Mouse (Mus musculus) olfactory bulb, adult 2 months (tissue): ENCODE measurements around the gene Olfr1151. TPM values are rescaled to one million over a fixed set of nuclear protein-coding genes. Genes with fewer than 3 reads are reported as not detected.

Experiments
- H3K27ac ChIP-seq: fragments of 200-500 bp; 2 replicates; pipeline ENCODE4 v1.5.1; 2012; ENCODE audit warnings: low read depth, low read length; ENCODE audit not compliant: insufficient read depth
- H3K4me1 ChIP-seq: fragments of 200-500 bp; 2 replicates; pipeline ENCODE4 v1.6.1; 2012; ENCODE audit warnings: low read length; ENCODE audit not compliant: control insufficient read depth, insufficient read depth
- H3K4me3 ChIP-seq: fragments of 200-500 bp; 2 replicates; pipeline ENCODE4 v1.5.1; 2012; ENCODE audit warnings: mild to moderate bottlenecking, low read depth, low read length, moderate library complexity; ENCODE audit not compliant: insufficient read depth
- CTCF ChIP-seq: fragments of 200-500 bp; IDR thresholded peaks from 2 replicates; pipeline ENCODE4 v1.5.1; 2012; ENCODE audit warnings: low read depth, mild to moderate bottlenecking, low read length, moderate library complexity; ENCODE audit not compliant: insufficient read depth
- POLR2A ChIP-seq: fragments of 200-500 bp; IDR thresholded peaks from 2 replicates; pipeline ENCODE4 v1.6.1; 2012; ENCODE audit warnings: mild to moderate bottlenecking, low read depth, low read length, moderate library complexity; ENCODE audit not compliant: insufficient read depth
- WGBS: fragments of 180-500 bp; shearing (Covaris S2); methylation state at CpG from one replicate; pipeline ENCODE4 v1.1.7; 2018; 5-methylcytosine and 5-hydroxymethylcytosine counted together
- polyA plus RNA-seq: library from polyadenylated mRNA; stranded (reverse); fragments of >200 nt; gene quantifications from 2 replicates; pipeline ENCODE4 v1.2.4, GENCODE M21; 2012; ENCODE audit warnings: low replicate concordance; ENCODE audit not compliant: missing spikeins, insufficient read depth, insufficient read length

Olfr1151 gene
- not detected in 2 replicates for polyA plus RNA-seq

DNA sequence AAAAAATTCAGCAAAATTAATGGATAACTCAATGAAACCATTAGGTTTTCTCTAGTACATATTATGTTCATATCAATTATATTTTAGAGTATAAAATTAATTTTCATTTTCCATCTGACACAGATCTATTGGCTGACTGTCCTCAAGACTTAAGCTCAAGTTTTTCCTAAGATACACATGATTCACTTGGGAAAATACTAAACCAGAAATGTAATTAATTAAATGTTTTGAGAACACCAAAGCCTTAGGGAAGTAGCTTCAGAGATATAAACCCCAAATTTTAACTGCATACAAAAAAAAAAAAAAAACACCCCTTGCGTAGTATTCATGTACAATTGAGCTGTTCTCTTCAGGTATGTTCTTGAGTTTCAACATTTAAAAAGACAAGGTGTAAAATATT lies at the start of gene Olfr1151:
Gene Olfr1151, plus strand, starts transcription at position 301 of the 400 bp plus-strand sequence.
- no peak for TF ChIP-seq POLR2A
- no peak for TF ChIP-seq CTCF
- H3K4me1 ChIP-seq, result no peaks in the 10 kb centered on the region
- no peak within 1 kb of the TSS for H3K27ac ChIP-seq
- WGBS, result 88% methylated on average over 1 of the region's 1 CpGs
- no peak within 1 kb of the TSS for H3K4me3 ChIP-seq

DNA sequence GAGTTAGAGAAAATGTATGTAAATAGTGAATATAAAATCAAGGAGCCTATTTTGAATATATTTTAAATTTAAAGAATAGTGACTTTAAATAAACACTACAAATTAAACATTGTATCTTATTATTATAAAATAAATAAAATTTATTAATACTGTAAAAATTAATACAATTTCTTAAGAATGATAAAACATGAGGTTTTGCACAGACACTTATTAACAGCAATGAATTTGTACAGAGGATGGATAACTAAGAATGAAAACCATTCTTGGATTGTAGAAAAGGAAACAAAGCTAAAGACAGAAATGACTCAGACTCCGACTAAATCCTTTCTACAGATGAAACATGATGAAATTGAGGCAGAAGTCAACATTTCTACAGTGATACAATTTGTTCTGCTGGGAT lies 46.1 kb upstream of the Olfr1151 start, which contains the start of gene Olfr1145:
Gene Olfr1145, plus strand, starts transcription at position 301 of the 400 bp plus-strand sequence.
- 93% methylated on average over 1 of the region's 1 CpGs for WGBS
- no peak within 1 kb of the TSS for H3K27ac ChIP-seq
- TF ChIP-seq POLR2A, result no peak
- TF ChIP-seq CTCF, result no peak
- H3K4me1 ChIP-seq, result no peaks in the 10 kb centered on the region
- no peak within 1 kb of the TSS for H3K4me3 ChIP-seq

DNA sequence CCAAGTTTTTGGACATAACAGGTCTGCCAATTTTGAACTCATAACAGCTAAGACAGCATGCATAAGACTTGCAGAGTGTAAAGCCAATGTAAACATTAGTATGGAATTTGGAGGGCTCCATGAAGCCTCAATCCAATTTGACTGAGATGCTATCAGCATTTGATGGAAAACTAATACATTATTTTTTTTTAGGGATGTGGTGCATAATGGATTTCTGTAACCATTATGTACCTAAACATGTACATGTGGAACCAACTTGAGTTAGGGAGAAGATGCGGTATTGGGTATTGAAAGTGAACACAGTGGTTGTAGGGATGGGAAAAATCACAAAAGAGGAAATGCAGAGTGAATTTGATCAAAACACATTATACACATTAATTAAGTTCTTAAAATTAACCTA lies 25.4 kb upstream of the Olfr1151 start, which contains the start of gene Olfr1148:
Gene Olfr1148, plus strand, starts transcription at position 301 of the 400 bp plus-strand sequence.
- Histone ChIP-seq H3K4me3 (no peak within 1 kb of the TSS), H3K4me1 (no peaks in the 10 kb centered on the region), H3K27ac (no peak within 1 kb of the TSS)
- no peak for TF ChIP-seq CTCF
- TF ChIP-seq POLR2A, result no peak
- WGBS, result 97% methylated on average over 1 of the region's 1 CpGs

DNA sequence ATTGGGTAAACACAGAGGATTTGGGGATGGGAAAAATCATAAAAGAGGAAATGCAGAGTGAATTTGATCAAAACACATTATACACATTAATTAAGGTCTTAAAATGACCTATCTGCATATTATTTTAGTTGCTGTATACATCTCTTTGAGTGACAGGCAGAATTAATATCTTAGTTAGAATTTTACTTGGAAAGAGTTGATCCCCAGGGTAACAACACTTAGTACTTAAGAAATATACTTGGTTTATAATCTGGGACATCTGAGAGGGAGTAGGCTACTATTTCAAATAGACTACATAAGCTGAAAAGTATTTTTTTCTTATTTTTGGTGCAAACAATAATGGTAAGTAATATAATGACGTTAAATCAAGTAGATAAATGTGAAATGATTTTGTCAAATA lies 12.0 kb upstream of the Olfr1151 start, which contains the start of gene Olfr1150-ps1:
Gene Olfr1150-ps1, plus strand, starts transcription at position 301 of the 400 bp plus-strand sequence.
- TF ChIP-seq POLR2A (no peak), CTCF (no peak)
- no peaks in the 10 kb centered on the region for H3K4me1 ChIP-seq
- WGBS, result 88% methylated on average over 1 of the region's 1 CpGs
- H3K4me3 ChIP-seq, result no peak within 1 kb of the TSS
- H3K27ac ChIP-seq, result no peak within 1 kb of the TSS

DNA sequence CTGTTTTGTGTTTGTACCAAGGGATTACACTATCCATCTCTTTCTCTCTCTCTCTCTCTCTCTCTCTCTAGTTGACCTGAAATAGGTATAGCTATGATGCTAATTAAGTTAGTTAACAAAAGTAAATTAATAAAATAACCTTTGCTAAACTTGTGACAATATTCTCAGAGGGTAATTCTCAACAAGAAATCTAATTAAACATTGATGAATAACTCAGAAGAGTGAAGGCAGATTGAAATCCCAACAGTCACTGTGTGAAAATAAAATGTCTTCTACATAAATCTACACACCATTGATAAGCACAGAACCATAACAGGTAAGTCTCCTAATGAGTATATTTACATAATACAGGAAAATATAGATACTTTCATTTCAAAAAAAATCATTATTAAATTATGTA lies 10.5 kb downstream of the Olfr1151 start, which contains the start of gene Olfr1152:
Gene Olfr1152, plus strand, starts transcription at position 301 of the 400 bp plus-strand sequence.
- no peaks in the 10 kb centered on the region for H3K4me1 ChIP-seq
- no peak for TF ChIP-seq POLR2A
- no peak for TF ChIP-seq CTCF
- no peak within 1 kb of the TSS for H3K4me3 ChIP-seq
- H3K27ac ChIP-seq, result no peak within 1 kb of the TSS

DNA sequence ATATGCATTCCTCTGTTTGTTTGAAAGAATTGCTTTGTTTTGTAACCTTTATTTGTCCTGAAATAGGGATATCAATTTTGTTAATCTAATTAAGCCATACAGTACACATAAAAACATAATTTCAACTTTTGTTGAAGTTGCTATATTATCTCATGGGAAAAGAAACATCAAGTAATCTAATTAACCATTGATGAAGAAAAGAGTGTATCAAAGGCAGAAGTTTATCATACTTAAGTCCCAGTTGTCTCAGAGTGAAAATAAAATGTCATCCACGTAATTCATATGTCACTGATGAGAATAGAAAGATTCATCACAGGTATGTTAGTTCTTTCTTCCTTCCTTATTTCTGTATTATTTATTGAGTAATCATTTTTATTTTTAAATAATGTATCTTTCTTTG lies 39.0 kb downstream of the Olfr1151 start, which contains the start of gene Olfr1153:
Gene Olfr1153, plus strand, starts transcription at position 301 of the 400 bp plus-strand sequence.
- WGBS, result 53% methylated on average over 1 of the region's 1 CpGs
- no peak within 1 kb of the TSS for H3K4me3 ChIP-seq

DNA sequence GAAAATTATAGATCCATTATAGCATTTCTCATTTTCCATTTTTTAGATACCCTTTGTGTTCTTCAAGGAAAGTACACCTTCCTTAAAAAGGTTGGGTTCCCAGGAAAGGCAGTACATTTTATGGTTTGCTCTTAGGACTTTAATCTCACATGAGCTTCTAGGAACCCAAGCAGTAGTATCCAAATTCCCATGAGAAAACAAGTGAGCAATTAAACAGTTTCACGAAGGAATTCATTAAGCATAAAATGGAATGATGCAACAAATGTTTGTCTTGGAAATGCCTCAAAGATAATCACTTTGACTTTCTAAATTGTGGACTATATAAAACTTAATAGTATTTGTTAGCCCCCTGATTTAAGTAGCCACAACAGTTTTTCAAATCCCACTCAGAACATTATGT lies 49.4 kb downstream of the Olfr1151 start, which contains the start of gene Olfr1154:
Gene Olfr1154, minus strand, starts transcription at position 101 of the 400 bp plus-strand sequence.
- H3K4me1 ChIP-seq, result no peaks in the 10 kb centered on the region
- WGBS, result 91% methylated on average over 1 of the region's 1 CpGs
- no peak within 1 kb of the TSS for H3K27ac ChIP-seq
- H3K4me3 ChIP-seq, result no peak within 1 kb of the TSS
- no peak for TF ChIP-seq CTCF
- no peak for TF ChIP-seq POLR2A

More for the DNA sequence above, 39.0 kb downstream of the Olfr1151 start, which contains the start of gene Olfr1153:
- H3K4me1 ChIP-seq, result no peaks in the 10 kb centered on the region
- no peak within 1 kb of the TSS for H3K27ac ChIP-seq
- no peak for TF ChIP-seq POLR2A
- TF ChIP-seq CTCF, result no peak

Other genes with a start within 250 kb of the Olfr1151 start
- not detected in 2 replicates for gene Olfr1130, start 249.7 kb upstream of the Olfr1151 start, polyA plus RNA-seq
- gene Olfr1131, start 228.8 kb upstream of the Olfr1151 start, polyA plus RNA-seq, result not detected in 2 replicates
- gene Olfr1132, start 218.3 kb upstream of the Olfr1151 start, polyA plus RNA-seq, result not detected in 2 replicates
- gene Olfr1133, start 208.5 kb upstream of the Olfr1151 start, polyA plus RNA-seq, result not detected in 2 replicates
- not detected in 2 replicates for gene Olfr1134, start 197.4 kb upstream of the Olfr1151 start, polyA plus RNA-seq
- not detected in 2 replicates for gene Olfr1135, start 182.2 kb upstream of the Olfr1151 start, polyA plus RNA-seq
- not detected in 2 replicates for gene Olfr1136, start 161.9 kb upstream of the Olfr1151 start, polyA plus RNA-seq
- not detected in 2 replicates for gene Olfr1137, start 142.7 kb upstream of the Olfr1151 start, polyA plus RNA-seq
- gene Olfr1138, start 115.9 kb upstream of the Olfr1151 start, polyA plus RNA-seq, result not detected in 2 replicates
- not detected in 2 replicates for gene Olfr1140, start 112.1 kb upstream of the Olfr1151 start, polyA plus RNA-seq
- not detected in 2 replicates for gene Olfr1141, start 101.9 kb upstream of the Olfr1151 start, polyA plus RNA-seq
- gene Olfr152, start 76.4 kb upstream of the Olfr1151 start, polyA plus RNA-seq, result not detected in 2 replicates
- not detected in 2 replicates for gene Olfr1143, start 55.3 kb upstream of the Olfr1151 start, polyA plus RNA-seq
- gene Olfr1145, start 46.0 kb upstream of the Olfr1151 start, polyA plus RNA-seq, result not detected in 2 replicates
- not detected in 2 replicates for gene Olfr1148, start 25.3 kb upstream of the Olfr1151 start, polyA plus RNA-seq
- gene Olfr1150-ps1, start 11.9 kb upstream of the Olfr1151 start, polyA plus RNA-seq, result not detected in 2 replicates
- not detected in 2 replicates for gene Olfr1152, start 10.6 kb downstream of the Olfr1151 start, polyA plus RNA-seq
- not detected in 2 replicates for gene Olfr1153, start 39.1 kb downstream of the Olfr1151 start, polyA plus RNA-seq
- gene Olfr1154, start 49.3 kb downstream of the Olfr1151 start, polyA plus RNA-seq, result not detected in 2 replicates
- gene Olfr1155, start 89.3 kb downstream of the Olfr1151 start, polyA plus RNA-seq, result not detected in 2 replicates
- gene Olfr1156, start 97.2 kb downstream of the Olfr1151 start, polyA plus RNA-seq, result not detected in 2 replicates
- gene Olfr1157, start 112.4 kb downstream of the Olfr1151 start, polyA plus RNA-seq, result not detected in 2 replicates
- not detected in 2 replicates for gene Olfr74, start 118.8 kb downstream of the Olfr1151 start, polyA plus RNA-seq
- gene Olfr1158, start 134.3 kb downstream of the Olfr1151 start, polyA plus RNA-seq, result not detected in 2 replicates
- gene Olfr1160, start 152.4 kb downstream of the Olfr1151 start, polyA plus RNA-seq, result not detected in 2 replicates
- gene Olfr1161, start 166.9 kb downstream of the Olfr1151 start, polyA plus RNA-seq, result not detected in 2 replicates
- not detected in 2 replicates for gene Olfr73, start 181.8 kb downstream of the Olfr1151 start, polyA plus RNA-seq
- not detected in 2 replicates for gene Olfr1162, start 195.3 kb downstream of the Olfr1151 start, polyA plus RNA-seq
- gene Olfr1163, start 216.0 kb downstream of the Olfr1151 start, polyA plus RNA-seq, result not detected in 2 replicates
- gene Olfr1164, start 238.1 kb downstream of the Olfr1151 start, polyA plus RNA-seq, result not detected in 2 replicates